Mouse (Mus musculus) left cerebral cortex, adult 9 months (tissue): ENCODE measurements around the gene Gm10964.
A peak's percentile ranks its signal among the peaks of the same experiment; 100 is the strongest.

Experiments used
- DNase-seq, 2 experiments: peaks; one replicate each; pipeline ENCODE4 v3.0.0; 2022; ENCODE audit warnings: low spot score in 2 of 2

Gene Gm10964

DNA sequence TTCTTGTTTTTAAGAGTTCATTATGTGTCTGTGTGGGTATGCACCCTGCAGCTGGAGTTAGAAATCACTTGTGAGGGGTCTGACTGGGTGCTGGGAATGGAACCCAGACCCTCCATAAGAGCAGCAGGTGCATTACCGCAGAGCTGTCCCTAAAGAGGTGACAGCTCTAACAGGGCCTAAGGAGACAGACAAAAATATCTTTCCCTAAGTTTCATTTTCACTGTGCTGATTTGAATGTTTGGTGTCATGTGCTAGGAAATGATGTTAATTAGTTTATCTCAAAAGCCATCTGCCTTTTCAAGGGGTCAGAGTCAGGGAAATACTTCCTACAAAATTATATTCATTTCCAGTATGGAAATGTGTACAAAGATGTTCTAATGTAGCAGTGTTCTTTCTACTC lies at the start of gene Gm10964:
TSS of gene Gm10964 (plus strand) at position 38 of the 400 bp plus-strand sequence.
- DNase-seq: no peak

DNA sequence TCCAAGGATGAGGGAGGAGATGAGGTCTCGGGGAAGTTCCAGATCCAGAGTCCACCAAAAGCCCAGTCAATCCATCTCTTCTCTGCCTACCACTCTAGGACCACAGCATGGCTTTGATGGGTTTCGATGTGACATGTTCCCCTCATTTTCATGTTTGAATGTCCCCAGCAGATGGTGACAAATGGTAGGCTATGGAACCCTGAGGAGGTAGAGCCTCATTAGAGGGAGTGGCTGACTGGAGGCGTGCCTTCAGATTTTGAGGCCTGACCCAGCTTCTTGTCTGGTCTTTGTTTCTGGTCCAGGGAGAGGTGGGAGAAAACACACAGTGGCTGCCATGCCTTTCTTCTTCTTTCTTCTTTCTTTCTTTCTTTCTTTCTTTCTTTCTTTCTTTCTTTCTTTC lies 48.7 kb upstream of the Gm10964 start:
- DNase-seq: no peak

DNA sequence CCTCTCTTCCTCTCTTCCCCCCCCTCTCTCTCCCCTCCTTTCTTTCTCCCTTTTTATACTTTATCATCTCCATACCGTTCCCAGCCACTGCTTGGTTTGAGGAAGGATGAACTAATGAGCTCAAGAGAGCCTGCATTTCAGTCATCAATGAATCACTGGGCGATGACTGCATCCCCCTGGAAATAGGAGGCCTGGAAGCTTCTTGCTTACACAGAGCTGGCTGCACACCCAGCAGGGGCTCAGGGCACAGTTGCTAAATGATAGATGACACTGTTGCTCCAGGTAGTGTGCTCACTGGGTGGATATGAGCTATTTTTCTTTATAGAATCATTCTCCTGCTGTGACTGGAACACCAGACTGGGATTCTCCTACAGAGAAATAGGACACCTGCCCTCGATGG lies 43.6 kb upstream of the Gm10964 start:
- no peak for DNase-seq

DNA sequence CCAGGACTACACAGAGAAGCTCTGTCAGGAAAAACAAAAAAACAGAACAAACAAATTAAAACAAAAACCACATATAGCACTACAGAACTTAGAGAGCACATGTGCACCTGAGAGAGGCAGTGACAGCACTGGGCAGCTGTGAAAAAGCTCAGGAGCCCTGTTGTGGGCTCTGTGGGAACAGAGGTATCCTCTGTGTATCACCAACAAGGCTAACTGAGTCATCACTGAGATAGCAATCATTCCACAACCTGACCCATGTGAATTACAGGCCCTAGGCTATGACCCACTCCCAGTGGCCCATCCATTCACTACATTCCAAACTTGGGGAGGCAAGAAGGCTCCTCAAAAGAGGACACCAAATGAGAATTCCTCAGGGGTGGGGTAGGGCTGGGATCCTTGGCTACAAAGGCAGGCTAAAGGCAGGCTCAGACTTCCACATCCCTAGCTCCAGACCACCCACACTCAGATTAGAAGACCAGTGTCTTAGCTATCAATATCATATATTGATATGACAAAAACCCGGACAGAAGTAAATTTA lies 42.7 kb upstream of the Gm10964 start:
- DNase-seq: no peak

DNA sequence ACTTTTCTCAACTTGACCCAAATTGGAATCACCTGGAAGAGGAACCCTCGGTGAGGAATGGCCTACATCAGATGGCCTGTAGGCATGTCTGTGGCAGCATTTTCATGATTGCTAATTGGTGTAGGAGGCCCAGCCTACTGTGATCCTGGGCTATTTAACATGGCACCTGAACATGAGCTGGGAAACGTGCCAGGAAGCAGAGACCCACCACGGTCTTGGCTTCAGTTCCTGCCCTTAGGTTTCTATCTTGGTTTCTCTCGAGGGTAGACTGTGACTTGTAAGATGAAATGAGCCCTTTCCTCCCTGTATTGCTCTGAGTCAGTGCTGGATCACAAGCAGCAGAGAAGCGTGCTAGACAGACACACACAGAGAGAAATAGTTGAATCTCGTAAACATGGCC lies 34.5 kb upstream of the Gm10964 start:
- no peak for DNase-seq

DNA sequence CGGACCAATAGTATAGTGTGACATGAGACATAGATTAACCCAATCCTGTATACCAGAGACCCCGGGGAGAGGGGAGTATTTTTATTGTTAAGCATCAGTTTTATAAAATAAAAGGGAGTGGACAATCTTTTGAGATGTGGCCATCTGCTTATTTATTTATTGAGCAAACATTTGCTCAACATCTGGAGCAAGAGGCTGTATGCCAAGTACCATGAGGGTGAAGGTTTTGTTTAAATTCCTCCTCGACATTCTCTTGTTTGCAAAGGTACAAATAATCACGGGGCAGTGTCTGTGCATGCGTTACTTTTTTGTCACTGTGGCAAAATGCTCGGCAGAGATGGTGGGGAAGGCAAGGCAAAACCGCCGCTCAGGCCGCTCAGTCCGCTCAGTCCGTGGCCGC lies 33.7 kb upstream of the Gm10964 start:
- no peak for DNase-seq

DNA sequence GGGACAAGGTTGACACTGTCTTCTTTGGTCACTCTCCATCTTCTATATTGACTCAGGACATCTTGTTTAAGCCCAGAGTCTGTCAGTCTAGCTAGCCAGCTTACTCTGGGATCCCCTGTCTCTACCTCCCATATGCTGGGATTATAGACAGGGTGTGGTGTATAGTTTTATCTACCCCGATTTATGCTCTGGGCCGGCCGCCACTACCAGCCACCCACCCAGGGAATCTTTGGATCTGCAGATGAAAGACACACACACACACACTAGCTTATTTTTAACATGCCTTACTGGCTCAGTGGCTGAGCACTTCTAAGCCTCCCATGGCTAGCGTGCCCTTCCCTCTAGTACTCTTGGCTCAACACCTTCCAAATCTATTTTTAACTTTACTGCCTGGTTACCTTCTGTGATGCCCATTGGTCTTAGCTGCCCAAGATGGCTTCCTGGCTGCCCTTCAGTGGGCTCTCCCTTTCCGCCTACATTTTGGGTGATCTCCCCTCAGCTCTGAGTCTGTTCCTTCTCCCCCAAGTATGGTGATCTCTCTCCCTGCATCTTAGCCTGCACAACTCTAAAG lies 29.6 kb upstream of the Gm10964 start:
- no peak for DNase-seq

DNA sequence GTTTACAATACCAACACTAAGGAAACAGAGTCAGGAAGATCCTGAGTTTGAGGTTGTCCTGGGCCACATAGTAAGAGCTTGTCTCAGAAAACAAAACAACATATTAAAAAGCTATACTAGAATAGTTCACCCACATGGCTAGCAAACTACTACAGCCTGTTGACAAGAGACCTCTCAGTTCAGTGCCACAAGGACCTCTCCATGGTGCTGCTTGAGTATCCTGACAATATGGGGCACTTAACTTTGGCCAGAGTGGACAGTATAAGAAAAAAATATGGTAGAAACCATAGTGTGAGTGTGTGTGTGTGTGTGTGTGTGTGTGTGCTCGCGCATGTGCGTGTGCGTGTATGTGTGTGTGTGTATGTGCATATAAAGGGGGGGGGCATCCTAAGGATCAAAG lies 27.0 kb upstream of the Gm10964 start:
- DNase-seq: no peak

DNA sequence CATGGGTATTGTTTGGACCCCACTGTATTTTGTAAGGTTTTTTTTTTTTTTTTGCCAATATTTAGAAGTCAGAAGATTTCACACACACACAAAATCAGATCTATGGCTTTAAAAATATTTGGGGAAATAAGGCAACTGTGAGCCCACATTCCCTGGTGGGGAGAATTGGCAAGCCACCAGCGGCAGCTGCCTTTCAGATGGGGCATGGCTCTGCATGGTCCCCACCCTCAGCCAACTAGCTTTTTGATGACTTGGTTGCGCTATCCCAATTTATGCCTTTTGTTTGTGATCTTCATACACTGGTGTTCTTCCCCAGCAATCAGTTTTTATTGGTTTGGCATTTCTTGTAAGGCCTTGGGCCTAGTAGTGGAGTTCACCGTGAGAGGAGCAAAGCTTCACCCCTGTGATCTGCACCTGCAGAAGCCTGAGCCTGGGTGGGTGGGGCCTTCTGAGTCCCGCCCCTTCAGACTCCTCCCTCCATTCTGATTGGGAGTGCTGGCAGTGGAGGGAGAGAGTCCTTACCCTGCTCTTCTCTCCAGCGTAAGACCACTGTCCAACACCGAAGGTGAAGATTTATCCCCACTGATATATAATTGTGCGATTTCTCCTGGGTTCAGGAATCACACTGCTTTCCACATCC lies 24.8 kb upstream of the Gm10964 start:
- no peak for DNase-seq

DNA sequence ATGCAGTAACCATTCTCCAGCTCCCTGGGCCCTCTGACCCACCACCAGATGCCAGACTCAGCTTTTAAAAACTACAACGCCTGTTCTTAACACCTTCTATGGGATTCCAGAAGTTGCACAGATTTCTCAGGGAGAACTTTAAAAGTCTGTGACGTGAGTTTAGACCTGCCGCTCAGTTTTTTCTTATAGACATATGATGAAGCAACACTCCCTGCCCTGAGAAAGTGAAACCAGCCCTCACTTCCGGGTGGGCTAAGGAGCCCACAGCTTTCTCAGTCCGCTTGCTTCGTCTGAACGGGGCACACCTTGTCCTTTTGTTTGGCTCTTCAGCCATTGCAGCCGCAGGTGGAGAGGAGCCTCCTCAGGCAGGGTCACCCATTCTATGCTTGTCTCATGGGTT lies 24.2 kb upstream of the Gm10964 start:
- no peak for DNase-seq

DNA sequence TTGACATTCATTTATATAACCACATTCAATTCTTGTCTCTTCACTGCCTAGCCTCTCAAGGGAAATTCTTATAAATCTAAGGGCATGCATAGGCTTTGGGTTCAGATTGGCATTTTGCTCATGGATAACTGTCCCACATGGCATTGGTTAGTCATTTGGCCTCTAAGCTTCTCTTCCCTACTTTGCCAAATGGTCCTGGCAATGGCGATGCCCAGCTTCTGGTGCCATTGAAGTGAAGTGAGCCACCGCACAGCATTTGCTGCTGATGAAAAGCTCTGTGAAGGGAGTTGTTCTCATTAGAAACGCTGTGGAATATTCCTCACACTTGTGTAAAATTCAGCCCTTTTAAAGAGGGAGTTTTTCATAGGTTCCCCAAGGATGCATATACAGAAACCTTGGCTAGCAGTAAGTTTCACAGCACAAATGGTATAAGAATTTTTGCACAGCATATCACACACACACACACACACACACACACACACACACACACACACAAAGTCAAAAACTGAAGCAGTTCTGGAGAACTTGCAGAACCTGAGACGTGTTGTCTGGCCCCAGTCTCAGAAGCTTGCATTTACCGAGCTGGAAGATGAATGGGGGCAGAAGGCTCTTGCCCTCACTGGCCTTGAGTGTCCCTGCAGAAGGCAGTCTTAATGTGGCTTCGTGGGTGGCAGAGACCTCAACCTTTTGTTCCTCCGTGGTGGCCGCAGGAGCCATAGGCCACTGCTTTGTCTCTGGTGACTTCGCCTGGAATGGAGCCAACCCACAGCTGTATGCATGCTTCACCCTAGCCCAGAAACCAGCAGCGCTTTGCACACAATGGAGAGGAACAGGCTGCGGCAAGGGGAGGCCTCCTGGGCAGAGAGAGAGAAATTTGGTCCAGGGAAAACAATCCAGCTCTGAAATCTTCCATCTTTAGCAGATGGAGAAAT lies 23.1 kb upstream of the Gm10964 start:
- no peak for DNase-seq

DNA sequence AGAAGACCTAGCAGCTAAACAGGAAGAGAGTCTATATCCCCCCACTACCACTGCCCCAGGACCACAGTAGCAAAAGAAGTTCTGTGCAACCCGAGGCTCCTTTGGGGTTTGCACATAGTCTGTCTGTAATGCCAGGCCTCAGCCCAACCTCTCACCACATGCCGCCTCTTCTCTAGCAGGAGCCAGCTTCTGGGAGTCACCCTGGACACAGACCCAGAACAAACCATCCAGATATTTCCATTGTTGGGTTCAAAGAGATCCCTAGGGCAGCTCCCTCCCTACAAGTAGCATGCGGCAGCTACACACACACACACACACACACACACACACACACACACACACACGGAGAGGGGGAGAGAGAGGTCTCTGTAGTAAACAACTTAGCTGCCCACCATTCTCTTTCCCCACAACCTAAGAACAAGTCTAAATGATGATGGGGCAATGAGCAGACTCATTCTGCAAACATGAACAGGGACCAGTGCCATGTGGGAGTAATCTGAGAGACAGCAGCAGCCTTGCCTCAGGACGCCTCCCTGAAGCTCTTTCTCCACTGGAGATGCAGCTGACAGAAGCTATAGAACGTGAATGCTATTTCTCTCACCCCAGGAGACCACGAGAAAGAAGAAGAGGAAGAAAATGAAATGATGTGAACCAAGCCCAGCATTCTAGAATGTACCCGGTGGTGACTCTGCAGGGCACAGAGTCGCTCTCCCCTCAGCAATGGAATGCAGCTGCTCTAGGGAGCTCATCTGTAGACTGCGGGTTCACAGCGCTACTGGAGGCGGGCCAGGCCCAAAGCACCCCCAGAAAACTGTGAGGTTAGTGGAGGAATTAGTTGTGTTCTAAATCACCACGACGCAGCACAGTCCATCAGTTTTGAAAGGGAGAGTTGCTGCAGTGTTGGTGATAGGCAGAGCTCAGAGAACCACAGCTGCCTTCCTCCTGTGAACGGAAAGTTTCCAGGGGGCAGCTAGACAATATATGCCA lies 22.1 kb upstream of the Gm10964 start:
- no peak for DNase-seq

DNA sequence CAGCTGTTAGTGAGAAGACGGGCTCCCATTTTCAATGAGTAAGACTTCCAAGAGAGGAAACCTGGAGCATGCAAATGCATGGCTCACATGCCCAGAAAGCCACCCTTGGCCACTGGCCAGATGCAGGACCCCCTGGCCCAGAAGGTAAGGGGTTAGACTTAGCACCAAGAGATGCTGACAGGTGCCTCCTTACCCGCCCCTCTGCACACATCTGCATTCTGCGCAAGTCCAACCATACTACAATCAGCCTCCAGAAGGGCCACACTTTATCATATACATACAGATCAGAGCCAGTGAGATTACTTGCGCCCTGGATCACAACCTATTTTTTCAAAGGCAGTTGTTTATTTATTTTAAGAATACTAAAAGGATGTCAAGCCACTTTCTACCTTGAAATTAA lies 20.4 kb upstream of the Gm10964 start:
- DNase-seq: no peak

DNA sequence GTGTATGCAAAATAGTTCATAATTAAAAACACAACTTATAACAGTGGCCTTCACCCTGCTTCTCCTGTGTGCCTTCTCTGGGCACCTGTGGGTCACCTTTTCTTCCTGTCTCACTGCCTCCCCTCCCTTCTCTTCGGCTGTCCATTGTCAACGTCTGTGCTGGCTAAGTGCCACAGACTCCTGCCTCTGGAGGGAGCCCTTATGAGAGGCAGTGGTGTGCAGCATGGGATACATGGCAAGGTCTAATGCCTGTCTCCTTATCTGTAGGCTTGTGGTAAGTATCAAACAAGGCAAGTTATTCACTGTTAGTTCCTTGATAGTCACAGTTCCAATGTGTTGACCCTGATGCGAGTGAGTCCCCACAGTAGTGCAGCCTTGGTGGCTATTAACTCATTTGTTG lies 15.0 kb upstream of the Gm10964 start:
- no peak for DNase-seq

DNA sequence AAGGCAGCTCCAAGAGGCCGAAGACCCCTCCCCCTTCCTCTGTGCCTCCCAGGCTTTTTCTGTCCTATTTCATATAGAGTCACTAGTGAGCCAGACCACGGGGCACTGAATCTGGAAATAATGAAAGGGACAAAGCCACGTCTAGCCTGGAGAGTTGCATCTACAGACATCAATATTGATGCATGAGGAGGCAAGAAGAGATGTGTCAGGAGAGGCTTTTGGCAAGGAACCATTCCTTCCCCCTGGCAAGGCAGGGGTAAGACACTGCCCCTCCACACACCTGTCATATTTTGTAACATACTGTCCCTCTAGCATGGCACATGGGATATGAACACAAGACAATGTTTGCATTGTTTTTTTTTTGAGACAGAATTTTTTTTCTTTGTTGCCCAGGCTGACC lies 12.5 kb upstream of the Gm10964 start:
- DNase-seq: no peak

DNA sequence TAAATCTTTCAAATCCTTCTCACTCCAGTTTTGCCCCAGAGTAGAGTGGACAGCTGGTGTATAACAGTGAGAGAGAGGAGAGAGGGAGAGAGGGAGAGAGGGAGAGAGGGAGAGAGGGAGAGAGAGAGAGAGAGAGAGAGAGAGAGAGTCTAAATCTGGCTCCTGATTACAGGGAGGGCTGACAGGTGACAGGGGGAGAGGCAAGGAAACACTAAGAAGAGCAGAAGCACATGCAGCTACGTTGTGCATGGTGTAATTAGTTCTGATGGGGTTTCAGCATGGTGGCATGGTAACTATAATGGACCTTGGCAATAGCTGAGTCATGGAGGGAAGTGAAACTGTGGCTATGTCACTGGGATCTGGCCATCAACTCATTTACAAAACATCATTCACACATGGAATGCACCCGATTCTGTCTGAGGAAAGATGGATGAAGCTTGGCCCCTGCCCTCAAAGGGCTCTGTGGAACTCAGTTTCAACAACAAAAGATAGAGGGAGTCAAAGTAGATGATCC lies 11.3 kb upstream of the Gm10964 start:
- DNase-seq: no peak

DNA sequence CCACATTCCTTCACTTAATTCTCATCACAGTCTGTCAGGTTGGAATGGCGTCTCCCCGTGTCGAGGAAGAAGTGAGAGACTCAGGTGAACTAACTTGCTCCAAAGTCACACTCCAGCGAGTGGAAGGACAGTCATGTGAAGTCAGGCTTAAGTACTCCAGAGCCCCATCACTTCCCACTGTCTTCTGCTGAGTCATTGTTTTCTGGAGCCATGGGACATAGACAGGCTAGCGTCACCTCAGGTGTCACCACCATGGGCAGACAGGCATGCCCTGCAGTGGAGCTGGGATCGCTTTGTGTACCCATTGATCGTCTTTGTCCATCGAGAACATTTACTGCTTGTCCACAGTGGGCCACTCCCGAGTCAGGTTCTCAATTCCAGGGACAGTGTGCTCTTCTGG lies 9.3 kb upstream of the Gm10964 start:
- DNase-seq: no peak

DNA sequence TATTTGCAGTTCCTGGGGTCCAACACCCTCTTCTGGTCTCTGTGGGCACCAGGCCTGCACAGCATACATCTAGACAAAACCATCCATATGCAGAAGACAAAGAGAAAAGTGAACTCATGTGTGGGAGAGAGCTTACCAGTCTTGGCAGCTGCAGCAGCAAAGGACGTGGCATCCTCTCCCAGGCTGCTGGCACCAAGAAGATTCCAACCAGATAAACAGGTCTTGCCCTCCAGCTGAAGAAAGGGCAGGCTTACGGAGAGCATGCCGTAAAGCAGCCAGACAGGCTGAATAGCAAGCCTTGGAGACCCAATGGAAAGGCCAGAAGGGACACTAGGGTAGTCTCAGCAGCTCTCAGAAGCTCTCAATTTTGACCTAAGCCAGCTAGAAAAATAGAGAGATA lies 7.0 kb upstream of the Gm10964 start:
- no peak for DNase-seq

DNA sequence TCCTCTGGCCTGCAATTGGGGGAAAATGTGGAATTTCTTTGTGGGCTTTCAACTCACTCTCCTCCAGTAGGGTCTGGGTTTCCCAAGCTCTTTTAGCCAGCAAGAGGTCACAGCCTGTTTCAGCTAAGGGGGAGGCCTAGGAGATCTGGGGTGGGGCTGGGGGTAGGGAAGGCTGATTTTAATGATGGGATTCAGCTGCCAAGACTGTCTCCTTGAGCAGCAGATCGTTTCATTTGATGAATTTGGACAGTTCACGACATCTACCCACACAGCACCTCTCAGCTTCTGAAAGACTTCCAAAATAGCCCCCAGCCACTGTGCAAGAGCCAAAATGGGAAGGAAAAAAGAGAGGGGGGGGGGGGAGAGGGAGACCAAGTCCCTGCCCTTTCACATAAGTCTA lies 6.0 kb upstream of the Gm10964 start:
- no peak for DNase-seq

DNA sequence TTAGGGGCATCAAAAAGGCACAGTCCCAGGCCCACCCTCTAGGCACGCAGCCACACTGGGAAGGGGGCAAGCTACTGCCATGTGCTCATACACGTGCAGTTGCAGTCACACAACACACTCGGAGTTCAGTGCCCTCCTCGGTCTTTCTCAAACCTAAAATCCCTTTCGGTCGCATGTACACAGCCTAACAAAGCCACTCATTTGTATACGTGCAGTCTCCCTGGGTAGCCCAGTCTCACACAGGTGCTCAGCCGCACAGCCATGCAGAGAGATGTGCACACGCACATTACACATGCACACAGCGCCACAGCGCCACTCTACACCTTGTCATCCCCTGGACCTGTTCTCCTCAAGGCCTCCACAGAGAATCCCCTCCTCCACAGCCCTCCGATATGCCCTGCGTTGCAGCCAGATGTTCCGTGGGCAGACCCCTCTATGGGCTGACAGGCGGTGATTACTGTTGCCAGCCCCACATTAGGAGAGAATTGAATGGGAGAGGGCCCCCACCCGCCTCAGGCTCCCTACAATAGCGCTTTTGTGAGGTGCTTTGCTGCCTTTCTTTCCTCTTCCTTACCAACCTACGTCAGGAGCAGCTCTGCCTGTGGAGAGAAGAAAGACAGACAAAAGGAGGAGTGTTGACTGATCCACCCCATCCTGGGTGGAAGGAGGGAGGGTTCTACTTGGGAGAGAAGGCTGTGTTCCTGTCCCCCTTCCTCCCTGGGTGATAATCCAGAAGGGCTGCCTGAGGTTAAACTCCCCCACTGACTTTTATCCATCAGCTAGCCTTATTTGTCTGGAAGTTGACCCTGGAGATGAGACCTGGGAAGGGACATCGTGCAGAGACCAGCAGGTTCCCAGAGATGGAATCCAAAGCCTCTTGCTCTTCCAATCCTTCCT lies 5.1 kb upstream of the Gm10964 start:
- peak; percentile 67 to 77 for DNase-seq
